In the genomic region with DNA sequence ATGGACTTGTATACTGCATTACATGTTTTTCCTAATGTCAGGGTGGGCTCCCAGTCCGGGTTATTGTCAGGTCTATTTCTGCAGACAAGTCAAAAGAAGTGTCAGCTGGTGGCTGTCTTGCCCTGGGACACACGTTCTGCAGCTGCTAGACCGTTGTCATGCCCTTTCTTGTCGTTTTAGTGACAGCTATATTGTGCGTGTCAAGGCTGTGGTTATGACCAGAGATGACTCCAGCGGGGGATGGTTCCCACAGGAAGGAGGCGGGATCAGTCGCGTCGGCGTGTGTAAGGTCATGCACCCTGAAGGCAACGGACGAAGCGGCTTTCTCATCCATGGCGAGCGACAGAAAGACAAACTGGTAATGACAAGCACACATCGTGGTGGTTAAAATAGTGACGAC, we compare ENCODE assay signal across 14 mouse cellular contexts.
DNase-seq lines count a peak whose midpoint lies in the region; ATAC-seq lines count a peak whose summit lies in the region.
"Had no signal": no experiment of that assay in that cellular context is flagged by ENCODE, and none has a peak within 500 bp of the region (broad histone marks: within the 10 kb centered on the region; RNA-seq: fewer than 3 reads in every experiment).

No protein-coding gene starts in this region.

- no peaks in the 10 kb centered on the region for H3K9me3 ChIP-seq in lung, embryonic 16.5 days (ENCODE audit: control insufficient read depth, low read length)
- H3K9me3 ChIP-seq in liver, embryonic 12.5 days (replicated peaks), result no peaks in the 10 kb centered on the region
- H3K9me3 ChIP-seq: heart, embryonic 13.5 days; intestine, embryonic 15.5 days had no signal

- H3K36me3 ChIP-seq in lung, embryonic 16.5 days (ENCODE audit: control insufficient read depth, insufficient read depth, low read length), result no peaks in the 10 kb centered on the region
- peaks cover 27% of the 10 kb centered on the region for H3K36me3 ChIP-seq in liver, embryonic 12.5 days

- no peaks in the 10 kb centered on the region for H3K27me3 ChIP-seq in lung, embryonic 16.5 days (ENCODE audit: control insufficient read depth, insufficient read depth, low read depth, low read length)
- no peaks in the 10 kb centered on the region for H3K27me3 ChIP-seq in liver, embryonic 12.5 days (replicated peaks)
- H3K27me3 ChIP-seq: heart, embryonic 13.5 days; intestine, embryonic 15.5 days had no signal

- H3K4me1 ChIP-seq in lung, embryonic 16.5 days (replicated peaks; ENCODE audit: control insufficient read depth, insufficient read depth, low read length), result peaks cover 6% of the 10 kb centered on the region
- H3K4me1 ChIP-seq in liver, embryonic 12.5 days, result peaks cover 53% of the 10 kb centered on the region

- 31% methylated on average over 18 of the region's 18 CpGs for WGBS in lung, embryonic 16.5 days
- WGBS in liver, embryonic 12.5 days (ENCODE audit: insufficient replicate concordance), result 25% methylated on average over 18 of the region's 18 CpGs

- no peak overlapping the region for H3K9ac ChIP-seq in lung, embryonic 16.5 days (ENCODE audit: low read length)
- no peak overlapping the region for H3K9ac ChIP-seq in liver, embryonic 12.5 days
- H3K9ac ChIP-seq: heart, embryonic 13.5 days; intestine, embryonic 15.5 days; liver, embryonic 14.5 days had no signal

- no peak overlapping the region for H3K4me3 ChIP-seq in lung, embryonic 16.5 days (ENCODE audit: low read length)
- no peak overlapping the region for H3K4me3 ChIP-seq in liver, embryonic 12.5 days
- H3K4me3 ChIP-seq: heart, embryonic 13.5 days; intestine, embryonic 15.5 days; left cerebral cortex, adult 2 months had no signal

- peak; percentile 45 for DNase-seq in embryo, embryonic 10 days (ENCODE audit: low spot score)
- no peak for DNase-seq in embryo, embryonic 11 days
- DNase-seq in lung, adult 18-20 months, result no peak
- DNase-seq in T-cell, adult 2 months (ENCODE audit: low spot score), result peak; percentile 29
- DNase-seq in cerebellum, adult 11 months, result no peak
- no peak for DNase-seq in heart, adult 8-10 months (ENCODE audit: low spot score)
- DNase-seq: cerebellum, adult 18-20 months; right cerebral cortex, adult 18-20 months had no signal

- peak; percentile 59; the same call in 1 of the 2 replicates for ATAC-seq in lung, embryonic 16.5 days (ENCODE audit: low read depth)
- ATAC-seq in liver, embryonic 12.5 days, result no peak
- ATAC-seq: intestine, embryonic 15.5 days had no signal

- H3K4me2 ChIP-seq in lung, embryonic 16.5 days (ENCODE audit: low read depth, low read length), result no peak overlapping the region
- 0 out of 2 replicates have a peak overlapping the region, but pooled peaks have one; percentile 10 for H3K4me2 ChIP-seq in liver, embryonic 12.5 days
- H3K4me2 ChIP-seq: heart, embryonic 13.5 days; intestine, embryonic 15.5 days had no signal

- H3K27ac ChIP-seq in lung, embryonic 16.5 days (ENCODE audit: low read length), result no peak overlapping the region
- H3K27ac ChIP-seq in liver, embryonic 12.5 days, result no peak overlapping the region
- H3K27ac ChIP-seq: heart, embryonic 13.5 days; intestine, embryonic 15.5 days; left cerebral cortex, adult 2 months; liver, embryonic 14.5 days had no signal

Comparison
In these comparisons a context has a peak if more than half of its experiments do, and no peak if none do; other contexts are left out.
1. DNase-seq: peak in embryo, embryonic 10 days (single experiment) and T-cell, adult 2 months (single experiment); none in embryo, embryonic 11 days (single experiment), lung, adult 18-20 months (0 of 2), cerebellum, adult 11 months (single experiment) and heart, adult 8-10 months (single experiment).